Mouse (Mus musculus): ENCODE data around the gene Scyl2.
"Not testable (repeated sequence)": the region's sequence is repeated elsewhere in the genome, so short reads cannot be mapped to it uniquely, and the experiment has no call there.

Gene Scyl2

GRCm38 (mm10) chr10:89679448-89679847, 6.6 kb downstream of the Scyl2 start:
- no peak for DNase-seq (ENCODE audit: low read depth, low spot score)

- DNase-seq (ENCODE audit: low read depth, low spot score): no peak
Measured at GRCm38 (mm10) chr10:89678054-89678453, 8.0 kb downstream of the Scyl2 start.

- no peak for DNase-seq (ENCODE audit: low read depth, low spot score)
Measured at GRCm38 (mm10) chr10:89676609-89677008, 9.5 kb downstream of the Scyl2 start.

GRCm38 (mm10) chr10:89670371-89670770, 15.7 kb downstream of the Scyl2 start:
- not testable (repeated sequence) for DNase-seq (ENCODE audit: low read depth, low spot score)

- no peak for DNase-seq (ENCODE audit: low read depth, low spot score)
Measured at GRCm38 (mm10) chr10:89667571-89667970, 18.5 kb downstream of the Scyl2 start.

- DNase-seq (ENCODE audit: low read depth, low spot score): no peak
Measured at GRCm38 (mm10) chr10:89665679-89666078, 20.4 kb downstream of the Scyl2 start.

GRCm38 (mm10) chr10:89664977-89665645, 21.0 kb downstream of the Scyl2 start:
- DNase-seq (ENCODE audit: low read depth, low spot score): no peak

- no peak for DNase-seq (ENCODE audit: low read depth, low spot score)
Measured at GRCm38 (mm10) chr10:89656366-89656765, 29.7 kb downstream of the Scyl2 start.

- DNase-seq (ENCODE audit: low read depth, low spot score): no peak
Measured at GRCm38 (mm10) chr10:89652912-89653311, 33.2 kb downstream of the Scyl2 start.

- DNase-seq (ENCODE audit: low read depth, low spot score): no peak
Measured at GRCm38 (mm10) chr10:89651691-89652090, 34.4 kb downstream of the Scyl2 start.

- no peak for DNase-seq (ENCODE audit: low read depth, low spot score)
Measured at GRCm38 (mm10) chr10:89646918-89647317, 39.2 kb downstream of the Scyl2 start.

- no peak for DNase-seq (ENCODE audit: low read depth, low spot score)
Measured at GRCm38 (mm10) chr10:89637001-89637400, 49.1 kb downstream of the Scyl2 start.

GRCm38 (mm10) chr10:89635018-89635417, 51.1 kb downstream of the Scyl2 start:
- no peak for DNase-seq (ENCODE audit: low read depth, low spot score)

- DNase-seq (ENCODE audit: low read depth, low spot score): no peak
Measured at GRCm38 (mm10) chr10:89633736-89634426, 52.2 kb downstream of the Scyl2 start.

- DNase-seq (ENCODE audit: low read depth, low spot score): no peak
Measured at GRCm38 (mm10) chr10:89633121-89633520, 53.0 kb downstream of the Scyl2 start.

GRCm38 (mm10) chr10:89631831-89632230, 54.3 kb downstream of the Scyl2 start:
- no peak for DNase-seq (ENCODE audit: low read depth, low spot score)

- DNase-seq (ENCODE audit: low read depth, low spot score): no peak
Measured at GRCm38 (mm10) chr10:89630564-89630963, 55.5 kb downstream of the Scyl2 start.

GRCm38 (mm10) chr10:89630052-89630451, 56.0 kb downstream of the Scyl2 start:
- peak; percentile 74 for DNase-seq (ENCODE audit: low read depth, low spot score)

- no peak for DNase-seq (ENCODE audit: low read depth, low spot score)
Measured at GRCm38 (mm10) chr10:89626714-89627113, 59.4 kb downstream of the Scyl2 start.

- no peak for DNase-seq (ENCODE audit: low read depth, low spot score)
Measured at GRCm38 (mm10) chr10:89624196-89624595, 61.9 kb downstream of the Scyl2 start.

- DNase-seq (ENCODE audit: low read depth, low spot score): no peak
Measured at GRCm38 (mm10) chr10:89621129-89621528, 65.0 kb downstream of the Scyl2 start, which contains the start of gene Slc17a8. Gene Slc17a8, minus strand, starts transcription at chr10:89621253.

GRCm38 (mm10) chr10:89599311-89599710, 86.8 kb downstream of the Scyl2 start:
- no peak for DNase-seq (ENCODE audit: low read depth, low spot score)

- no peak for DNase-seq (ENCODE audit: low read depth, low spot score)
Measured at GRCm38 (mm10) chr10:89597275-89597674, 88.8 kb downstream of the Scyl2 start.

All from R1 (cell line).